Mouse (Mus musculus) thymus, postnatal 4 days (tissue): ENCODE results near the gene Ptprb.

Source experiments
- DNase-seq: peaks from one replicate; pipeline ENCODE4 v3.0.0; 2021

Ptprb gene

GRCm38 (mm10) chr10:116428026-116428780 lies 152.9 kb downstream of the Ptprb start:
- no peak for DNase-seq

GRCm38 (mm10) chr10:116432421-116432820 lies 157.1 kb downstream of the Ptprb start:
- DNase-seq = no peak

GRCm38 (mm10) chr10:116435455-116435854 lies 160.1 kb downstream of the Ptprb start:
- DNase-seq = no peak
